Mouse (Mus musculus): ENCODE measurements at regions not wholly inside any gene's neighbourhood (a gene's known extent, or its start where the extent isn't known, plus 50 kb on each side); places are given as distances from the start of the nearest gene placed in this dataset.

GRCm38 (mm10) chr6:33117877-33118276 is 57.8 kb upstream of the Chchd3 start:
- Histone ChIP-seq H3K9me3 (no peaks in the 10 kb centered on the region), H3K27ac (no peak overlapping the region), H3K4me1 (no peaks in the 10 kb centered on the region), H3K4me2 (replicated peaks) (no peak overlapping the region), H3K9ac (no peak overlapping the region), H3K36me3 (no peaks in the 10 kb centered on the region), H3K27me3 (no peaks in the 10 kb centered on the region), H3K4me3 (no peak overlapping the region)
- no peak for ATAC-seq (ENCODE audit: insufficient number of reproducible peaks, insufficient read depth, low FRiP score, low TSS enrichment)
- WGBS: 48% methylated on average over 1 of the region's 1 CpGs

GRCm38 (mm10) chr6:33120581-33120980 is 60.5 kb upstream of the Chchd3 start:
- H3K4me1 ChIP-seq: no peaks in the 10 kb centered on the region
- H3K36me3 ChIP-seq: no peaks in the 10 kb centered on the region
- H3K9ac ChIP-seq: no peak overlapping the region
- no peak for ATAC-seq (ENCODE audit: insufficient number of reproducible peaks, insufficient read depth, low FRiP score, low TSS enrichment)
- no peaks in the 10 kb centered on the region for H3K9me3 ChIP-seq
- no peak overlapping the region for H3K4me2 ChIP-seq (replicated peaks)
- no peaks in the 10 kb centered on the region for H3K27me3 ChIP-seq
- no peak overlapping the region for H3K4me3 ChIP-seq
- H3K27ac ChIP-seq: no peak overlapping the region

GRCm38 (mm10) chr6:33126574-33126973 is 66.5 kb upstream of the Chchd3 start:
- no peak for ATAC-seq (ENCODE audit: insufficient number of reproducible peaks, insufficient read depth, low FRiP score, low TSS enrichment)
- H3K27me3 ChIP-seq: no peaks in the 10 kb centered on the region
- H3K4me3 ChIP-seq: no peak overlapping the region
- H3K9me3 ChIP-seq: no peaks in the 10 kb centered on the region
- H3K4me2 ChIP-seq (replicated peaks): no peak overlapping the region
- no peaks in the 10 kb centered on the region for H3K36me3 ChIP-seq
- H3K4me1 ChIP-seq: no peaks in the 10 kb centered on the region
- WGBS: 3% methylated on average over 8 of the region's 8 CpGs
- no peak overlapping the region for H3K27ac ChIP-seq
- no peak overlapping the region for H3K9ac ChIP-seq

GRCm38 (mm10) chr6:33136906-33137305 is 76.8 kb upstream of the Chchd3 start:
- H3K36me3 ChIP-seq: no peaks in the 10 kb centered on the region
- WGBS: 78% methylated on average over 7 of the region's 7 CpGs
- H3K27ac ChIP-seq: no peak overlapping the region
- no peak overlapping the region for H3K4me3 ChIP-seq
- ATAC-seq (ENCODE audit: insufficient number of reproducible peaks, insufficient read depth, low FRiP score, low TSS enrichment): no peak
- H3K9ac ChIP-seq: no peak overlapping the region
- H3K9me3 ChIP-seq: no peaks in the 10 kb centered on the region
- no peak overlapping the region for H3K4me2 ChIP-seq (replicated peaks)
- no peaks in the 10 kb centered on the region for H3K4me1 ChIP-seq
- H3K27me3 ChIP-seq: no peaks in the 10 kb centered on the region

- WGBS: 44% methylated on average over 8 of the region's 8 CpGs
- no peak for ATAC-seq (ENCODE audit: insufficient number of reproducible peaks, insufficient read depth, low FRiP score, low TSS enrichment)
- no peak overlapping the region for H3K4me2 ChIP-seq (replicated peaks)
- H3K9ac ChIP-seq: no peak overlapping the region
- no peaks in the 10 kb centered on the region for H3K27me3 ChIP-seq
- no peak overlapping the region for H3K4me3 ChIP-seq
- H3K9me3 ChIP-seq: no peaks in the 10 kb centered on the region
- H3K36me3 ChIP-seq: no peaks in the 10 kb centered on the region
- no peak overlapping the region for H3K27ac ChIP-seq
- H3K4me1 ChIP-seq: no peaks in the 10 kb centered on the region
Measured at GRCm38 (mm10) chr6:33137823-33138222, 77.8 kb upstream of the Chchd3 start.

GRCm38 (mm10) chr6:33166479-33166878 is 82.4 kb upstream of the Exoc4 start:
- no peaks in the 10 kb centered on the region for H3K4me1 ChIP-seq
- no peak overlapping the region for H3K4me2 ChIP-seq (replicated peaks)
- H3K4me3 ChIP-seq: no peak overlapping the region
- H3K9me3 ChIP-seq: no peaks in the 10 kb centered on the region
- no peak overlapping the region for H3K9ac ChIP-seq
- ATAC-seq (ENCODE audit: insufficient number of reproducible peaks, insufficient read depth, low FRiP score, low TSS enrichment): no peak
- no peaks in the 10 kb centered on the region for H3K27me3 ChIP-seq
- H3K27ac ChIP-seq: no peak overlapping the region
- no peaks in the 10 kb centered on the region for H3K36me3 ChIP-seq
- 80% methylated on average over 11 of the region's 11 CpGs for WGBS

GRCm38 (mm10) chr6:33173606-33174005 is 75.3 kb upstream of the Exoc4 start:
- H3K4me3 ChIP-seq: no peak overlapping the region
- H3K4me1 ChIP-seq: no peaks in the 10 kb centered on the region
- H3K9me3 ChIP-seq: no peaks in the 10 kb centered on the region
- 82% methylated on average over 12 of the region's 12 CpGs for WGBS
- H3K27me3 ChIP-seq: no peaks in the 10 kb centered on the region
- no peaks in the 10 kb centered on the region for H3K36me3 ChIP-seq
- no peak overlapping the region for H3K9ac ChIP-seq
- no peak overlapping the region for H3K27ac ChIP-seq
- no peak overlapping the region for H3K4me2 ChIP-seq (replicated peaks)
- ATAC-seq (ENCODE audit: insufficient number of reproducible peaks, insufficient read depth, low FRiP score, low TSS enrichment): no peak

GRCm38 (mm10) chr6:33174616-33175015 is 74.3 kb upstream of the Exoc4 start:
- Histone ChIP-seq H3K9ac (no peak overlapping the region), H3K36me3 (no peaks in the 10 kb centered on the region), H3K4me2 (replicated peaks) (no peak overlapping the region), H3K27ac (no peak overlapping the region), H3K4me1 (no peaks in the 10 kb centered on the region), H3K4me3 (no peak overlapping the region), H3K9me3 (no peaks in the 10 kb centered on the region), H3K27me3 (no peaks in the 10 kb centered on the region)
- 59% methylated on average over 6 of the region's 6 CpGs for WGBS
- no peak for ATAC-seq (ENCODE audit: insufficient number of reproducible peaks, insufficient read depth, low FRiP score, low TSS enrichment)

GRCm38 (mm10) chr6:33189521-33190246 is 59.2 kb upstream of the Exoc4 start:
- Histone ChIP-seq H3K27ac (no peak overlapping the region), H3K4me2 (replicated peaks) (no peak overlapping the region), H3K4me1 (no peaks in the 10 kb centered on the region), H3K27me3 (no peaks in the 10 kb centered on the region), H3K4me3 (no peak overlapping the region), H3K36me3 (no peaks in the 10 kb centered on the region), H3K9me3 (no peaks in the 10 kb centered on the region), H3K9ac (no peak overlapping the region)
- 0 out of 2 replicates have a peak, but pooled peaks have one; percentile 56 for ATAC-seq (ENCODE audit: insufficient number of reproducible peaks, insufficient read depth, low FRiP score, low TSS enrichment)
- WGBS: 50% methylated on average over 11 of the region's 11 CpGs

- H3K36me3 ChIP-seq: no peaks in the 10 kb centered on the region
- no peak for ATAC-seq (ENCODE audit: insufficient number of reproducible peaks, insufficient read depth, low FRiP score, low TSS enrichment)
- no peak overlapping the region for H3K4me2 ChIP-seq (replicated peaks)
- WGBS: 75% methylated on average over 3 of the region's 3 CpGs
- no peak overlapping the region for H3K27ac ChIP-seq
- H3K9me3 ChIP-seq: no peaks in the 10 kb centered on the region
- H3K4me1 ChIP-seq: no peaks in the 10 kb centered on the region
- H3K27me3 ChIP-seq: no peaks in the 10 kb centered on the region
- no peak overlapping the region for H3K9ac ChIP-seq
- H3K4me3 ChIP-seq: no peak overlapping the region
Measured at GRCm38 (mm10) chr6:33193823-33194222, 55.1 kb upstream of the Exoc4 start.
